Mouse (Mus musculus): ENCODE measurements around the gene Pdhx. TPM values are rescaled to one million over a fixed set of nuclear protein-coding genes. Genes with fewer than 3 reads are reported as not detected.

The Pdhx gene
- polyA plus RNA-seq, 1 experiment = 4.9 TPM

DNA sequence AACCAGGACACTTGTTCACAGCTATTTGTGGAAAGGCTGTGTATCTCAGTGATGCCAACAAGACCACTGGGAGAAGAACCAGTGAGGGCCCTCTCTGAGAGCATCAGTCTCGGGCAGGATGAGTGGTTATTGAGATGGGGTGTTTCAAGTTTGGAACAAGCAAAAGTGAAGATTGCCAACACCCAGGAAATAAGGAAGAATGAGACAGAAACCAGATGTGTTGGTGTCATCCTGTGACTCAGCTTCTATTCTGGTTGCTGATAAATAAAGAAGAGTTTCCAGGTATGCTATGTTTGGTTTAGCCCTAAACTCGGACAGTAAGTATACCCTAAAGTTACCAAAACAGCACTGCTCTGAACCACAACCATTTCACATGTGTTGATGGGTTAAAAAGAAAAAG, 92.4 kb downstream of the Pdhx start:
- no peaks in the 10 kb centered on the region; the same call in 1 of the 2 replicates for H3K4me1 ChIP-seq (ENCODE audit: control insufficient read depth, insufficient read depth, insufficient read length, low read length)
- no peaks in the 10 kb centered on the region for H3K27me3 ChIP-seq (ENCODE audit: control insufficient read depth, insufficient read depth, low read length)
- TF ChIP-seq CTCF (IDR thresholded peaks at IDR 0.05; ENCODE audit: extremely low read depth, insufficient read length, insufficient replicate concordance, low read depth, low read length) (no peak), POLR2A (IDR thresholded peaks at IDR 0.05; ENCODE audit: low read depth, low read length) (no peak)
- 66% methylated on average over 2 of the region's 2 CpGs for WGBS
- no peak overlapping the region for H3K4me3 ChIP-seq (ENCODE audit: low read depth, low read length)
- no peak overlapping the region for H3K27ac ChIP-seq (ENCODE audit: insufficient read depth, low read depth, low read length)
- no peaks in the 10 kb centered on the region for H3K36me3 ChIP-seq (ENCODE audit: control insufficient read depth, insufficient read depth, low read length)

DNA sequence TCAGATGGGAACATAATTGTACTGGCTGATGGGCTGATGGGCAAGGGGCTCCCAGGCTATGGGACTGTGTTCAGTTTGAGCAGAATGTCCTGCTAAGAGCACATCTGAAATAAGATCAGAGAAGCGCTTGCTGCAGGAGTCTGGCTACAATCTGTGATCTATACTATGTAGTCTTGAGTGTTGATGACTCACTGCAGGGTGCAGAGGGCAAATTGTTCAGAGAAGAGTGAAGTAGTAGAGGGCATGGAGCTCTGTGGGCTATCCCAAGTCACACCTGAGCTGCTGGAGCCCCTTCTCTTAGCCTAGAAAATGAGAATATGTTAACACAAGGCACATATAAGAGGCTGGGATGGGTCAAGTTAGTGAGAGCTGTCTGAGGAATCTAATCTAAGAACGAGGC, 93.8 kb downstream of the Pdhx start:
- Histone ChIP-seq H3K27ac (ENCODE audit: insufficient read depth, low read depth, low read length) (no peak overlapping the region), H3K27me3 (ENCODE audit: control insufficient read depth, insufficient read depth, low read length) (no peaks in the 10 kb centered on the region), H3K4me1 (ENCODE audit: control insufficient read depth, insufficient read depth, insufficient read length, low read length) (no peaks in the 10 kb centered on the region; the same call in 1 of the 2 replicates), H3K36me3 (ENCODE audit: control insufficient read depth, insufficient read depth, low read length) (no peaks in the 10 kb centered on the region), H3K4me3 (ENCODE audit: low read depth, low read length) (no peak overlapping the region)
- 71% methylated on average over 2 of the region's 2 CpGs for WGBS
- no peak for TF ChIP-seq POLR2A (IDR thresholded peaks at IDR 0.05; ENCODE audit: low read depth, low read length)
- no peak for TF ChIP-seq CTCF (IDR thresholded peaks at IDR 0.05; ENCODE audit: extremely low read depth, insufficient read length, insufficient replicate concordance, low read depth, low read length)

DNA sequence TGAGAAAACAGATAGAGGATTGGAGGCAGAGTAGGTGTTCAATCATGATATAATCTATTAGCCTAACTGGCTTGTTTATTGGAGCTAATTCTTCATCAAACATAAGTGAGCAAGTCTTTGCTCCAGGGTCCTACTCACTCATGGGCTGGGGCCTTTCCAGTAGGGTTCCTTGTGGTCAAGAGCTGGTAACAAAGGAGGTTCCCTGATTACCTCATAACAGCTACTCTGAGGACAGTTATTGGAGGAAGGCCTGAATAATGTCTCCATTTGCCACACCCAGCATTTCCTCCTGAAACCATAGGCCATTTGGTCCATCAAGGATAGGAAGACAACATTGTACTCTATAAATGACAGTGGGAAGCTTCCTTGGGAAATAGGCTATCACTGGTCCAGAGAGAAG, 94.2 kb downstream of the Pdhx start:
- no peaks in the 10 kb centered on the region for H3K36me3 ChIP-seq (ENCODE audit: control insufficient read depth, insufficient read depth, low read length)
- TF ChIP-seq CTCF (IDR thresholded peaks at IDR 0.05; ENCODE audit: extremely low read depth, insufficient read length, insufficient replicate concordance, low read depth, low read length) = no peak
- no peak for TF ChIP-seq POLR2A (IDR thresholded peaks at IDR 0.05; ENCODE audit: low read depth, low read length)

DNA sequence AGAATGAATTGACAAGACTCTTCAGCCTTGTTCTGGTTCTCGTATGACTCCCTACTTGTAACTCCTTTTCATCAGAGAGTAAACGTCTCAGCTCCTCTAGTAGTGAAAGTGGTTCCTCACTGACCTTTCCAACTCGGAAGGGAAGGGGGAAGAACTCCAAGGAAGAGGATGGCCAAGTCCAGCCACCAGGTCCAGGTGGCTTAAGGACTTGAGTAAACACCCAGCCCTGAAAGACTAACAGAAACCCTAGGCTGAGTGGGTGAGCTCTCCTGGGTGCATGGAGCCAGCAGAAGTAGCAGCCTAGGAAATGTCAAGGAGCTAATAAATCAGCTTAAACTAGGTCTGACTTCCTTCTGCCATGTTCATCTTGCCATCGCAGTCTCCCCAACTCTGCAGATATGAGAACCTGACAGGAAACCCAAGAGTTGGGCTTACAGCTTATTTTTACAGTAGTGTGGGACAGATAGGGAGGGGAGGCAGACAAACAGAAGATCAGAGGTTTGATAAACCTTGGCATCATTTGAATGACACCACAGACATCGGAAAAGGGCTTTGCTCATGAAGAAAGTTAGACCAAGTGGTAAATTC, 97.9 kb downstream of the Pdhx start:
- H3K27ac ChIP-seq (ENCODE audit: insufficient read depth, low read depth, low read length) = no peak overlapping the region
- no peak for TF ChIP-seq POLR2A (IDR thresholded peaks at IDR 0.05; ENCODE audit: low read depth, low read length)
- H3K36me3 ChIP-seq (ENCODE audit: control insufficient read depth, insufficient read depth, low read length) = no peaks in the 10 kb centered on the region
- no peak overlapping the region for H3K4me3 ChIP-seq (ENCODE audit: low read depth, low read length)
- 66% methylated on average over 5 of the region's 5 CpGs for WGBS
- H3K4me1 ChIP-seq (ENCODE audit: control insufficient read depth, insufficient read depth, insufficient read length, low read length) = no peaks in the 10 kb centered on the region
- H3K27me3 ChIP-seq (ENCODE audit: control insufficient read depth, insufficient read depth, low read length) = no peaks in the 10 kb centered on the region

More for the DNA sequence above, 94.2 kb downstream of the Pdhx start:
- Histone ChIP-seq H3K27ac (ENCODE audit: insufficient read depth, low read depth, low read length) (no peak overlapping the region), H3K4me1 (ENCODE audit: control insufficient read depth, insufficient read depth, insufficient read length, low read length) (no peaks in the 10 kb centered on the region; the same call in 1 of the 2 replicates), H3K27me3 (ENCODE audit: control insufficient read depth, insufficient read depth, low read length) (no peaks in the 10 kb centered on the region), H3K4me3 (ENCODE audit: low read depth, low read length) (no peak overlapping the region)

DNA sequence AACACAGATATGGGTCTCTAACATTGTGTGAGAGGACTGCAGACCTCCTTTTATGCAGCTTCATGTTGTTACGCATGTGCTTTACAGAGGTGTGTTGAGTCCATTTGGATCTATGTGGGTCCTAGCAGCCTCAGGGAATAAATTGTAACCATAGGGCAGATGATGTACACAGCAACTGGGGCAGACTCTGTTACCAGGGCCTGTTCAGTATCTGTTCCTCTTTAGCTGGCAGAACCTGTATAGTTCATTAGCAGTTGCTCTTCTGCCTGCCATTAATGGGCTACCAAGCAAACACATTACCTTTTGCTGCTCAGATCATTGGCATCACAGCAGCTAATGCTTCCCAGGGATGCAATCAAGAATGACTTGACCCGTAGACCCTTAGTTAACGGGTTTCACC, 100.2 kb downstream of the Pdhx start:
- Histone ChIP-seq H3K27ac (ENCODE audit: insufficient read depth, low read depth, low read length) (no peak overlapping the region), H3K36me3 (ENCODE audit: control insufficient read depth, insufficient read depth, low read length) (no peaks in the 10 kb centered on the region), H3K27me3 (ENCODE audit: control insufficient read depth, insufficient read depth, low read length) (no peaks in the 10 kb centered on the region), H3K4me3 (ENCODE audit: low read depth, low read length) (no peak overlapping the region), H3K4me1 (ENCODE audit: control insufficient read depth, insufficient read depth, insufficient read length, low read length) (no peaks in the 10 kb centered on the region)
- TF ChIP-seq POLR2A (IDR thresholded peaks at IDR 0.05; ENCODE audit: low read depth, low read length) (no peak), CTCF (IDR thresholded peaks at IDR 0.05; ENCODE audit: extremely low read depth, insufficient read length, insufficient replicate concordance, low read depth, low read length) (no peak)
- WGBS = 95% methylated on average over 3 of the region's 3 CpGs

DNA sequence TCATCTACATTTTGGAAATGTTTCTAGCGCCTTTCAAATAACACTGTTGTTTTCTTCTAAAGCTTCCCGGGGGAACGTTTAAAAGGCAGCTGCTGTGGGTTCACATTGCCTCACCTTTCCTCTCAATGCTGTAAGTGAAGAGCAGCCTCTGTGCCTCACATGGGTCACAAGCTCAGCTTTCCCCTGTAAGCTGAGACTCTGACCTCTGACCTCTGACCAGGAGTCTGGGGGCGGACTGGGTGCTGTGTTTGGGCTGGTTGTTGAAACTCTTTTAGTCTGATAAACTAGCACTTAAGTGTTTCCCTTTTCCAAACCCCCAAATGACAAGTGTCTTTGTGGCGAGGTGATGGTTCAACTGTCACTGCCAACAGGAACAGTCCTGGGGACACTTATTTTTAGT, 100.7 kb downstream of the Pdhx start:
- Histone ChIP-seq H3K36me3 (ENCODE audit: control insufficient read depth, insufficient read depth, low read length) (no peaks in the 10 kb centered on the region), H3K4me1 (ENCODE audit: control insufficient read depth, insufficient read depth, insufficient read length, low read length) (no peaks in the 10 kb centered on the region), H3K27ac (ENCODE audit: insufficient read depth, low read depth, low read length) (no peak overlapping the region), H3K4me3 (ENCODE audit: low read depth, low read length) (no peak overlapping the region), H3K27me3 (ENCODE audit: control insufficient read depth, insufficient read depth, low read length) (no peaks in the 10 kb centered on the region)
- 69% methylated on average over 5 of the region's 5 CpGs for WGBS
- TF ChIP-seq POLR2A (IDR thresholded peaks at IDR 0.05; ENCODE audit: low read depth, low read length) (no peak), CTCF (IDR thresholded peaks at IDR 0.05; ENCODE audit: extremely low read depth, insufficient read length, insufficient replicate concordance, low read depth, low read length) (no peak)

DNA sequence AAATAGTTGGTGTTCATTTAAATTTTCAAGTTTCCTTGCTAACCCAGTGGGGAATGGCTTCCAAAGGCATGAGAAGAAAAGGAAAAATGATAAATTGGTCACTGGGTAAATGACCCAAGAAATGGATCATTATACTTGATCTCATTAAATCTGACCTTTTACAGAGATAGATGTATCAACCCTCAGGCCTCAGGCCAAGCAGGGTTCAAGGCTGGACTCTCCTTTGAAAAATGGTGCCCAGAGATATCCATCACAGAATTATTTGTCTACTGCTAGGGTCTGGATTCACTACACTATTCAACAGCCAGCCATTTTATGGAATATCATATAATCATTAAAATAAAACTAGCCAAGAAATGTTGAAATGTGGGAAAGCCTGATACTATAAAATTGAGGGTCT, 101.4 kb downstream of the Pdhx start:
- Histone ChIP-seq H3K36me3 (ENCODE audit: control insufficient read depth, insufficient read depth, low read length) (no peaks in the 10 kb centered on the region), H3K4me1 (ENCODE audit: control insufficient read depth, insufficient read depth, insufficient read length, low read length) (no peaks in the 10 kb centered on the region), H3K4me3 (ENCODE audit: low read depth, low read length) (no peak overlapping the region), H3K27ac (ENCODE audit: insufficient read depth, low read depth, low read length) (no peak overlapping the region), H3K27me3 (ENCODE audit: control insufficient read depth, insufficient read depth, low read length) (no peaks in the 10 kb centered on the region)
- TF ChIP-seq CTCF (IDR thresholded peaks at IDR 0.05; ENCODE audit: extremely low read depth, insufficient read length, insufficient replicate concordance, low read depth, low read length) (no peak), POLR2A (IDR thresholded peaks at IDR 0.05; ENCODE audit: low read depth, low read length) (no peak)

Other genes with a start within 250 kb of the Pdhx start
- 8.9 and 10.8 TPM in 2 replicates for gene Cd44, start 171.8 kb downstream of the Pdhx start, polyA plus RNA-seq (2012; rRNA removed)
- 2.6 and 3.1 TPM in 2 replicates for gene Apip, start 162 bp upstream of the Pdhx start, polyA plus RNA-seq (2012; rRNA removed)
- gene Ehf, start 229.8 kb upstream of the Pdhx start, polyA plus RNA-seq (2012; rRNA removed) = 24.8 and 34.2 TPM in 2 replicates

All from small intestine, adult 2 months (tissue).